Mouse (Mus musculus): Measurements from ENCODE around the gene Dtx4.
"Not testable (repeated sequence)": the region's sequence is repeated elsewhere in the genome, so short reads cannot be mapped to it uniquely, and the experiment has no call there.

Gene Dtx4

DNA sequence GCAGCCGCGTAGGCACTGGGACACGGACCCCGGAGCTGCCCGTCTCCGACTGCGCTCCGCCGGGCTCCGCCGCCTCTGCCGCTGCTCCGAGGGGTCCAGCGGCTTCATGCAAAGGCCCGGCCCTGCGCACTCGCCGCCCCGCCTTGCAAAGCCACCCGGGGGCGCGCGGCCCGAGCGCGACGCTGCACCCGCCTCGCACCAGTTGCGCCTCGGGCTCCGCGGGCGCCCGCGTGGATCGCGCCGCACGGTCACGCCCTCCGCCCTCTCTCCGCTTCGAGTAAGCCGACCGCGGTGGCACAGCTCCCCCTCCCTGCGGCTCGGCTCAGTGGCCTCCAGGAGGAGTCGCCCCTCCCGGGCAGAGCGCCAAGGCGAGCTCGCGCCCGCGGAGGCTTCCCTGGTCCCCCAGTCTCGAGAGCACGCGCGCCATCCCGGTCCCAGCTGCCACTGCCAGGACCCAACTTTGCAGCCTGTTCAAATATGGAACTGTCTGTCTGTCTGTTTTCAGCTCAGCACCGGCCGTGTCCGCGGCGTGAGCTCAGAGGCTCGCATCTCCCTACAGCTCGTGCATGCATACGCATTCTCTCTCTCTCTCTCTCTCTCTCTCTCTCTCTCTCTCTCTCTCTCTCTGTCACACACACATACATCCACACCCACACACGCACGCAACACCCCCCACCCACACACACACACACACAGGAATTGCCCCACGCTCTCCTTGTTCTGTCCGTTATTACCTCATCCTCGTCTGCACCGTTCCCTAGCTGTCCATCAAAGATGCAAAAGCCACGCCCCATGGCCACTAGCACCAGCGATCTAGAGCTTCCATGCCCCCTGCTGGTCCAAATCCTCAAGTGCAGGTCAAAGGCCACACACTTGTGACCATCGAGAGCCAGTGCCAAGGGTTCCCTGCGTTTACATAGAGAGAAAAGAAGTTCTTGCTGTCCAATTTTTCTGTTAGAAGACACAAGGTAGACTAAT lies at the start of gene Dtx4:
Gene Dtx4 (minus strand): TSS at position 85 of the 978 bp plus-strand sequence.
- peak; percentile 99 for DNase-seq (ENCODE audit: low spot score)

DNA sequence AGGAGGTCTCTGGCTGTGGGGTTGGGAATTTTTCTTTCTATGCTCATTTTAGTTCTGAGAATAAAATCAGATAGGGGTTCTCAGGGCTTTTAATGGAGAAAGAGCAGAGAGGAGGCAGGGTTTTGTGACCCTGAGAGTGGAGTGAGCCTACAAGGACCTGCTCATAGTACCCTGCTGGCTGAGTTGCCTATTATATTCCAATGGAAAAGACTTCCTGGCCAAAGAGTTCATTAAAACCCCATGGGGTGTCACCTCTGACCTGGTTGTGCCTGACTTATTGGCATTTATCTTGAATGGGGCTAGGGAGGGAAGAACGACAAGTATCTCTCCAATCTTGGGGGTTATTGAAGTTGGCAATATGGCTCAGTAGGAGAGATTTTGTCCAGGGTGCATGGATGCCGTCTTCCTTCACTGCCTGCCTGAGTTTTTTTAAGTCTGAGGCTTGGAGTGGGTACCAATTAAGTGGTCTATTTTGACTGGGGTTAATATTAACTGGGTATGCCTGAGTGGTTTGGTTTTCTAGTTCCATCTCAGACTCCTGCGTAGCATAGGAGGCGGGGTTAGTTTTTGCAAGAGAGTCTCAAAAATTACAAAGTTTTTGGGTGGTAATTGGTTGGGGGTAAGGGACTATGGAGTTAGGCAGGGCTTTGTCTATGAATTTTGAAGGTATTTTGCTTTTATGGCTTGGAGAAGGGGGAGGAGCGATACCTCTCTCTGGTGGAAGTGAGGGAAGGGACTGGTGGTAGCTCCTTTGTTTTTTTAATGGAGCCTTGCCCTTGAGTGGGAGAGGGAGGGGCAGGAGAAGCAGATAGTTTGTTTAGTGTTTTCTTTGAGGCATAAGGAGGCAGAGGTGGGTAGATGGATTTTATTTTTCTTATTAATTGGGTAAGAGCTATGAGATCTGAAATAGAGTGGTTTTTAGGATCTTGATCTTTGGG lies 49.0 kb upstream of the Dtx4 start:
- no peak for DNase-seq (ENCODE audit: low spot score)

DNA sequence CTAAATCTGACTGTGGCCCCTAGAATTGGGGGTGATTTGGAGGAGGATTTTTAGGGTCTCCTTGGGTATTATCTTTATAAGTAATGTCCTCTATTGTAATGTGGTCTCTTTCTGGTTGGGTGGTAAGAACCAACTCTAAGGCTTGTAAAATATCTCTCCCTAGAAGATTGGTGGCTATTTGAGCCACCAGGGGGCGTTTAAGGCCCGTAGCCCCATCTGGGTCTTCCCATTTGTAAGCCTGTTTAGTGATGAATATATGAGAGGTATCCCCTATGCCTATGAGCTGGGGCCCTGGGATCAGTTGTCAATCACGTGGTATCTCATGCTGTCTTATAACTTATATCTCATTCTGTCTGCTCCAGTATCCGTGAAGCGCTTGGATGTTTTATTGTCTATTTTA lies 47.9 kb upstream of the Dtx4 start:
- DNase-seq (ENCODE audit: low spot score): peak; percentile 10

DNA sequence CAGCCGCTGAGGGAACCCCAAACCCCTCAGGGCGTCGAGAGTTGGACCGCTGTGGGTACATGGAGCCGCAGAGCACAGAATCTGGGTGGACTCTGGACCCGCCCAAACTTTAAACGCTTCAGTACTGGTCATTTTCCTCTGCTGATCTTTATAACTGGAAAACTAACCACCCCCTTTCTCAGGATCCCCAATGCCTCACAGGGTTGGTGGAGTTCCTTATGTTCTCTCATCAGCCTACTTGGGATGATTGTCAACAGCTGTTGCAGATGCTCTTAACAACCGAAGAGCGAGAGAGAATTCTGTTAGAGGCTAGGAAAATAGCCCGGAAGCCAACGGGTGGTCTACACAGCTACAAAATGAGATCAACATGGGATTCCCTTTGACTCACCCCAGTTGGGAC lies 44.2 kb upstream of the Dtx4 start, which contains the start of gene Fam111a:
Gene Fam111a (plus strand): TSS at position 301 of the 400 bp plus-strand sequence.
- not testable (repeated sequence) for DNase-seq (ENCODE audit: low spot score)

DNA sequence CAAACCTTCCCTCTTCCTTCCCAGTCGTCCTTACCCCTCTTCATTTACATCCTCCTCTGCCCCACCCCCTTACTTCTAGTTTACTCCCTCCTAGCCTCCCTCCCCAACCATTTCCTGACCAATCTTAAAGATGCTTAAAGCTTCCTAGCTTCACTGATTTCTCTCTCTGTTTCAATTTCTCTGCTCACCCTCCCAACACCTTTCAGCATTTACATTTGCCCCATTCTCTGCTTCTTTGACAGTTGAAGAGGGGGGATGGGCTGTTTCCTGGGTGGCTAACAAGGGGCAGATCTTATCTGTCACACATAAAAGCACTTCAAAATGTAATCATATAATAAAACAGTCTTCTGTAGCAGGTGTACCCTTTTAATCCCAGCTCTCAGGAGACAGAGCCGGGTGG lies 40.4 kb upstream of the Dtx4 start:
- DNase-seq (ENCODE audit: low spot score): no peak

DNA sequence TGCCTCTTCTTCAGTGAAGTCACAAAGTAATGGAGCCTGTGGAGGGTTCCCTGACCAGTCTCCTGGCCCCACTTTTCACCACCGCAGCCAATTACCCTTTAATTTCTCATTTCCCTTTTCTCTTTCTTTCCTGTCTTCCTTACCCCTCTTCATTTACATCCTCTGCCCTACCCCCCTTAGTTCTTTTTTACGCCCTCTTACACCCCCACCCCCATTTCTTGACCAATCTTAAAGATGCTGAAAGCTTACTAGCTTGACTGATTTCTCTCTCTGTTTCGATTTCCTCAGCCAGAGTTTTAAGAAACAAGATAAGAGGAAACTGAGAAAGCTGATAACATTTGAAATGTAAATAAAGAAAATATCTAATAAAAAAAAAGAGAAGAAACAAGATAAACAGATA lies 39.5 kb upstream of the Dtx4 start:
- no peak for DNase-seq (ENCODE audit: low spot score)

DNA sequence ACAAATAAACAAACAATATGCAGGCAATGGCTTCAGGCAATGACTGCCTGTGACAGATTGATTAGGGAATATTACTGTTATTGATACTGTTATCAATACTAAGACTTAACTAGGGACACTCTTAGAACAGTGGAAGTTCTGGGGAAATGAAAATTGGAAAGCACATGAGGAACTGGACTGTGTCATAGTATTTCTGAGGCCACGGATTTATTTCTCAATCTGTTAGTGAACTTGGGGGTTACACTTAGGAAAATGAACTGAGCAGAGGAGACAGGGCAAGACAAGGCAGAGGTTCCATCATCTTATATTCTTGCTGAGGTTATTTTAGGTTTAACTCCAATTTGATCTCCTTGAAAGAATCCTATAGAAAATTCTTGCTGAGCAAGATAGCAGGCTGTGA lies 38.7 kb upstream of the Dtx4 start:
- DNase-seq (ENCODE audit: low spot score): no peak

DNA sequence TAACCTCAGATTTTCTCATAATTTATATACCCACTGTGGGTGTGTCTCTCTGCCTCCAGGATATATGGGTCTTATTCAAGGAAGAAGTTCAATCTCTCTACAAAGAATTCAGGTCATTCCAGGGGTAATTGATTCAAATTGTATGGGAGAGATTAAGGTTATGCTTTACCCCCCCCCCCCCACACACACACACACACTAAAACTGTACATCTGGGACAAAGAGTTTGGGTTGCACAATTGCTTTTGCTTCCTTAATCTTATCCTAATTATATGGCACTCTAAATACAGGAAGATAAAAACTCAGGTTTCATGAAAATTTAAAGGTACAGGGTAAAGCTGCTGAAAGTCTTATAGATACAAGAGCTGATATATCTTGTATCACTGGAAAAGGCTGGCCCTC lies 35.9 kb upstream of the Dtx4 start:
- no peak for DNase-seq (ENCODE audit: low spot score)

DNA sequence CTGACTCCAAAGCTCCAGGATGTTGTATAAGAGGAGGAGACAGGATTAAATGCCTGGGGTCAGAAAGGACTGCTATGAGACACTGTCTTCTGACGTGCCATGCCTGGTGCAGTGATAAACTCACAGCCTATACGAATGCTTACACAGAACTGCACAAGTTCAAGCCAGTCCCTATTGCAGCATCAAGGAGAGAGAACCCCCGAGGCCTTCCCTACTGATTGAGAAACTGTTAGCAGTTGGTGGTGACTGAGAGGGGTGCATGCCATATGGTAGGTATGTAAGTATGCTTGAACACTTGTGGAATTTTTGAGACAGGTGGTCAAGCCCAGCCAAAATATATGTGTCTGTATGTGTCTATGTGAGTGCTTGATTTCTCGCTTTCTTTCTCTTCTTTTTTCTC lies 22.1 kb upstream of the Dtx4 start:
- DNase-seq (ENCODE audit: low spot score): no peak

DNA sequence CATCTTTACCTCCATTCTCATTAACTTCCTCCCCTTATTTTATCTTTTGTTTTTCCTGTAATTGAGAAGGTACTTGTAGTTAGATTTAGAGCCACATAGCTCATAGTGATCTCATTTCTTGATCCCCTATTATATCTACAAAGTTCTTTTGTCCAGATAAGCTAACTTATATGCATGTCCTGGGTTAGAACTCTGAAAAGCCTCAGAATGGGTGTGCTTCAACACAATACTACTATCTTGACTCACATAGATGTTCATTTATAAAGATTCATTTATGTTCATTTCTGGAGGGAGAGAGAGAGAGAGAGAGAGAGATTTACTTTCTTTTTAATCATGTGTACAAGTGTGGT lies 17.3 kb upstream of the Dtx4 start:
- no peak for DNase-seq (ENCODE audit: low spot score)

DNA sequence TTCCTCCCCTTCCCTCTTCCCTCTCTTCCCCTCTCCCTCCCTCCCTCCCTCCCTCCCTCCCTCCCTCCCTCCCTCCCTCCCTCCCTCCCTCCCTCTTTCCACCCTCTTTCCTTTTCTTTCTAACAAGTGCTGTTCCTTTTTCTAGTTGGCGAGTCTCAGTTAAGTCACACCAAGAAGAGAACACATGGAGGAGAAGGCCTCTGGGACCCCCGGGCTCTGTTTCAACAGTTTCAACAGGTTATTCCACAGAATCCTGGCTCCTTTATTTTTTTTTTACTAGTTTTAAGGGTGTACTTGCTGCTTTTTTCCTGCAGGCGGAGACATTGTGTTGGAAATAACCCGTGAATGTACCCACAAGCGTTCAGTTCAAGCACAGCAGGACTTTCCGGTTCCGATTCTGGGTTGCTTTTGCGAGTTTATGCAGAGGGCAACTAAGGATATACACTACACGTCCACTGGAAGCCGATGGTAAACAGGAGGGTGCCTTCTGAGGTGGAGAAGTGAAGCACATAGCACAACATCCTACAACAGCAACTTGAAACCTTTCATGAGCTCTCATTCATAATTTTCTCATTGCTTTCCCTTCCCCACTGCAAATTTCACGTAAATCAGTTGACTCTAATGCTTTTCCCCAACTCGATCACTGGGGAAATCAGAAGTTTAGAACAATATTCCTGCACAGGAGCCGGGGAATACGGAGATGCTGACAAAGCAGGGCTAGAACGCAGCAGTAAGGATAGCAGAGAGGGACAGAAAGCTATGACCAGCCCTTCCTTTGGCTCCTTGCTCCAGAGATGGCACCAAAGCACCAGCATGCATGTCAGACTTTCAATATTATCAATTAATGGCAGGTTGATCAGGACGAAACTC lies 16.7 kb upstream of the Dtx4 start:
- DNase-seq (ENCODE audit: low spot score): peak; percentile 83

DNA sequence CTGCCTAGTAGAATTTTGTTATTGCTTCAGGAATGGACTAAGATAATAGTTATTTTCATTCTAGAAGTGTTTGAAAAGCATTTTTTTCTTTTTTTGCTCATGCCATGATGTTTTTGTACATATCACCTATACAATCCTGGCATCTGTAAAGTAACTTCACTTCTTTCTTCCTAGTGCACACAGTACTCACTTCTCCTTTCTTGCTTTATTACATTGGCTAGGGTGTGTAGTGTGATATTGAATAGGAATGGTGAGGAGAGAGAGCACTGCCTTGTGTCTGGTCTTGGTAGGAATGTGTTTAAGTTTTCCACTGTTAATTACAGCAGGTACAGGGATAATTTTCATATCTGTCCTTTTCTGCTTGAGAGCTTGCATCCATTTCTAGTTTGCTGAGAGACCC lies 13.4 kb upstream of the Dtx4 start:
- DNase-seq (ENCODE audit: low spot score): no peak

DNA sequence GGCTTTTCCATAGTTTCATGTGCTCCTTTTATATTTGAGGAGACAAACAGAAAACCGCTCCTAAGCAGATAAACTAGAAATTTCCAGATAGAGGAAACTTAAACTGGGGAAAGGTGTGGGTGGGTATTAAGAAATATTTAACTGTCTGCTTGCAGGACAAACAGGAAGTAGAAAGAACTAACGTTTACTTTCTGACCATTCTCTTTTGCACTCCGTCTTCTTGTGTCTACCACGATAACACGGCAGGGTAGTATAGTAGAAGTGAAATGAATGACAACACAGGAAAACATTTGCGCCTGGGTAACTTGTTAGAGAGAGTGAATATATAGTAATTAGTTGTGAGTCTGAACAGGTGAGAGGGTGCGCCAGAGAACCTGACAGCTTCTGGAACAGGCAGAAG lies 1.5 kb upstream of the Dtx4 start:
- DNase-seq (ENCODE audit: low spot score): no peak

DNA sequence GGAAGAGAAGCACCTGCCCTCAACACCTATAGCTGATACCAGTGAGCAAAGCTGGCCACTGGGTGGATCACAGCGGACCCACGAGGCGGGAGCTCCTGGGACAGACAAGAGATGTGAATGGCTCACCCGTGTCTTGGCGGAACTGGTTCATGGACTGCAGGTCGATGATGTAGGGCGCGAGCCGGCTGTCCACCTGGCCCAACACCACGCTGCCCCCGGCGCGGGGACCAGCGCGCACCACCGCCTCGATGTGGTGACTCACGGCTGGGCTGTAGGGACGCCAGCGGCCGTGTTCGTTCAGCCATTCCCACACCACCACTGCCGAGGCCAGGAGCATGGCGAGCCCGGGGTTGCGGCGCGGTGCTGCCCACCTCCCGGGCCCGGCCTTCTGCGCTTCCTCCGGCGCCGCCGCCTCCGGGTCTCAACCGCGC lies 358 bp downstream of the Dtx4 start:
- peak; percentile 59 for DNase-seq (ENCODE audit: low spot score)

DNA sequence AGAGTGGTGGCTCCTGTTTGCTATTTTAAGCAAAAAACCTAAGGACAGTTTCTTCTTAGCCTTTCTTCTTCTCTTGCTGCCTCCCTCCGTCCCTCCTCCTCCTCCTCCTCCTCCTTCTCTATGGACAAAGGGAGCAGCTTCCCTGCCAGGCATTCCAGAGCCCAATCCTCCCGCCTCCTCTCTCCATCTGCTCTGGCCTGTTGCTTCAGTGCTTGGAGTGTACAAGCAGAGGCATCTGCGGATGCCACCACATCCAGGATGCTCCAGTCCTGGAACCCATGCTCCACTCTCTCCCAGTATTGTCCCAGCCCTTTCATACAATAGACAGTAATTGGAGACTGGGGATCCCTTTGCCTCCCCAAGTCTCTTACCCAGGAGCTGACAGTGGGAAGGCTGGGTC lies 1.1 kb downstream of the Dtx4 start:
- peak; percentile 67 for DNase-seq (ENCODE audit: low spot score)

DNA sequence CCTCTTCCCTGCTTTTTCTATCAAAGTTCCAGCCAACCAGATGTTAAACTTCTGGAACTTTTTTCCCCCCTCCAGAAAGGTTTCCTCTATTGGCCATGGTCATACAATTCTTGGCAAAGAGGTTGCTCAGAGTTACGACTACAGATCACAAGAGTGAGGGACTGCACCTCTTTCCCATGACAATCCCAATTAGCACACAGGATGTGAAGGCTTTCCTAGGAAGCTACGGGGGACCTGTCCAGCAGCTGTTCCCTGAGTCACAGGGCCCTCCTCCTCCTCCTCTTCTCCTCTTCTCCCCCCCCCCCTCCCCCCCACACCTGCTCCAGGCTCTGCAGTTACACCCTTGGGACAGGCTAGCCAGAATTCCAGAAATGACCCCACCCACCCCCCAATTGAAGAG lies 1.8 kb downstream of the Dtx4 start:
- peak; percentile 35 for DNase-seq (ENCODE audit: low spot score)

DNA sequence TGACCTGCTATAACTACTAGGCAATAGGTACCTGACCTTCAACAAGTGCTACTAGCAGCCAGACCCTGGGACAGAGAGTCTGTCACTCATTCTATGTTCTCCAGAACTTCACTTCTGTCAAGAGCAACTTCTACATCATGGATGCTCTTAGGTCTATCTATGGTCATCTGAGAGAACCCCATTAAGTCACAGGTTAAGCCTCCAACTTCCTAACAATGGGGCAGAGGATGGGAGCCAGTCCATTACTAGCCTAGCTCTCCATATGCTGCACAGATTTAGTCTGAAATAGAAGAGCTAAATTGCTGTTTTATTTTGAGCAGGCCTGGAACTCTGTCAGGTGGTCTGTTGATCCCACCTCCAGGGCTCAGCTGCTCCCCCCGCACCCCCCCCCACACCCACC lies 2.3 kb downstream of the Dtx4 start:
- no peak for DNase-seq (ENCODE audit: low spot score)

DNA sequence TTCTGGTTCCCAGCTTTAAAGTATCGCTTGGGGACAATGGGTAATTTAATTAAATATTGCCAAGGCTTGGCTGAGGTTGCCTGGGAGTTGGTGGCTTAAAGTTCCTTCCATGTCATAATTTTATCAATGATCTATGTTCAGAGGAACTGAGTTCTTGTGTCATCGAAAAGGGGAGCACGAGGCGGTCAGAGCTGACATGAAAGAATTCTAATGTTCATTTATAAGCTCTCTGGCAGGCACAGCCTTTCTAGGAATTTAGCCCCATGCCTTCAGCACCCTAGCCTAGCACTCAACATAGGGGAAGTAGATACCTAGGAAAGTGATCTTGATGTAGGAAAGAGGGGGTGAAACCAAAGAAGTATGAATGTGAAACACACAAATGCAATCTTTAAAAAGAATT lies 2.9 kb downstream of the Dtx4 start:
- no peak for DNase-seq (ENCODE audit: low spot score)

DNA sequence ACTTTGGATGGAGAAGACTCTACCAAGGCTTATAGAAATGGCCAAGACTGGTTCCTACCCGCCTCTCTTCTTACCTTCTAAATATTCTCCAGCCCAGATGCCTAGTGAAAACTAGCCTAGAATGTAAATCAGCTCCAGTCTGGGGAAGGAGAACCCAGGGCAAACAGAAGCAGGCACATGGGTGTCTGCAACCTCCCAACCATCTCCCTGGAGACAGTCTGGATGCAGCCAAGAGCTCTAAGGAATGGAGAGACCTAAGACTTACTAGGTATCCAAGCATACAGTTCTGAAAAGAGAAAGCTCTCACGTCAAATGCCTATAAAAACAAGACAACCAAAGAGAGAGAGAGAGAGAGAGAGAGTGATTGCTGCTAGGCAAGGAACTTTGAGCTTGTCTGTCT lies 3.3 kb downstream of the Dtx4 start:
- no peak for DNase-seq (ENCODE audit: low spot score)

DNA sequence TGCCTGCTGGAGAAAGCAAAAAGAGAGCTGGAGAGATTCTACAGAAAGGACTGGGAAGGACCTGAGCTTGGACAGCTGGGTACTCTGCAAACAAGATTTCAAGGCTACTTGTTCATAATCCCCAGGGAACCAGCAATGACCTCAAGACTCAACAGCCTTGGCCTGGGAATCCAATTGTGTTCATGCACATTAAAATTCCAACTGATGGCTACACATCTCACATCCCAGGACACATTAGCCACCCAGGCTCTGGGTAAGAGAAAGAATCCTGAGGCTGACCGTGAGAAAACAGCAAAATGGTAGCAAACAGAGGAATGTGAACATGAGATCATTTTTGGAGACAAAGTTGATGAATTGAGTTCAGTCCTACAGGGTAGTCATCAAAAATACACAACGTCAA lies 5.0 kb downstream of the Dtx4 start:
- no peak for DNase-seq (ENCODE audit: low spot score)

DNA sequence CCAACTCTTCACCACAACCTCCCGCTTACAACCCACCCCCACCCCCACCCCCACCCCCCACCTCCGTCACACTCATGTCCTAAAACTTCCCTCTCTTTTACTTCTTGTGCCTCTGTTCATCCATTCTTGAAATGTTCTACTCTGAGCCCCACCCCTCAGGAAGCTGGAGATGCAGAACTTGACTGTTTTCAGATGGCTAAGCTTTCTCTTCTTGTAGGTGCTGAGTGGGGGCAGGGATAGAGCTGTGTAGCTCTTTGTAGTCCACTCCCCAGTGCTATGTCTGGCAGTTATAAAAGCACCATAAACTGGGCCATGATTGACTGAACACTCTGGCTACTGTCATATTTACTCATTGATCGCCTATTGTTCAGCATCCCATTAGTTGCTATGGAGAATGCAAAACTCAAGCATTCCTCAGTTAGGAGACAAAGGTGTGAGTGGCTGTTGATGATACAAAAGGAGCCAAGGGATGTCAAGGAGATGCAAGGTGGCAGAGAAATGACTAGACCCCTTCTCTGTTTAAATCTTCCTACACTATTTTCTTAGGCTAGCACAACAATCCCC lies 6.2 kb downstream of the Dtx4 start:
- DNase-seq (ENCODE audit: low spot score): peak; percentile 54

DNA sequence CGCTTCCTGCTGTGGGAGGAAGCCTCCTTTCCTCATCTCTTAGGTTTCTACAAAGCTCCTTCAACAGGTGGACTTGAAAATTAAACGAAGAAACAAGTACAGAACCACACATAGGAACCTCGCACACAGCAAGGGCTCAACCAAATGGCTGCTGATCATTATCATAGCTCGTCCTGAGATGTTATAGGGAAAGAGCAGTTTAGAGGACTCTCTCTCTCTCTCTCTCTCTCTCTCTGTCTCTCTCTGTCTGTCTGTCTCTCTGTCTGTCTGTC lies 7.1 kb downstream of the Dtx4 start:
- DNase-seq (ENCODE audit: low spot score): no peak

All from retina, embryonic 14.5 days (tissue).